Mouse (Mus musculus): ENCODE data around the gene Eln.

DNA sequence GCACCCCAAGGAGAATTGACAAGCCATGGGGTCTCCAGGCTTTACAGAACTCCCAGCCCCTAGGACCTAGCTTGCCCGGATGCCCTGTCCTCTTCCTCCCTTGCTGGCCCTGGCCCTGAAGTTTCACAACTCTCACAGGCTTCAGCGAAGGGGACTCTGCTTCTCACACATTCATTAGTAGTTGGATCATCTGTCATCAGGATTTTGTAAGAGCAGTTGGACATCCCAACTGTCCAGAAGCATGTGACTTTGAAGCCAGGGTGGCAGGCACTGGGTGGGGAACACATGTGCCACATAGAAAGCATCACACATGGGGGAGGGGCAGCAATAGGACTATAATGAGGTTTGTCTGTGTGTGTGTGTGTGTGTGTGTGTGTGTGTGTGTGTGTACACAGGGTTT lies 12.2 kb downstream of the Eln start:
- no peak for TF ChIP-seq CTCF (IDR thresholded peaks at IDR 0.05; ENCODE audit: extremely low read depth, insufficient read length, insufficient replicate concordance, low read depth, low read length)
- TF ChIP-seq POLR2A (IDR thresholded peaks at IDR 0.05; ENCODE audit: low read depth, low read length) = no peak
